Mouse (Mus musculus) midbrain, embryonic 16.5 days (tissue): ENCODE data around the gene Arvcf. TPM values are rescaled to one million over a fixed set of nuclear protein-coding genes. Genes with fewer than 3 reads are reported as not detected.

Experiments used
- ATAC-seq: fragments of 200-750 bp; cut with Nextera tagmentation; 2 replicates; pipeline ENCODE4 v1.8.0; 2017; ENCODE audit warnings: moderate TSS enrichment
- H3K27ac ChIP-seq: fragments of 300-500 bp; sonication (generic); 2 replicates; pipeline ENCODE4 v1.5.1; 2014; ENCODE audit warnings: mild to moderate bottlenecking, low read length, mixed read lengths
- H3K27me3 ChIP-seq: fragments of 300-500 bp; sonication (generic); 2 replicates; pipeline ENCODE4 v1.6.1; 2014; ENCODE audit warnings: low read depth, low read length, mixed read lengths; ENCODE audit not compliant: control insufficient read depth, insufficient read depth
- H3K36me3 ChIP-seq: fragments of 300-500 bp; sonication (generic); 2 replicates; pipeline ENCODE4 v1.6.1; 2014; ENCODE audit warnings: mild to moderate bottlenecking, low read length, moderate library complexity, mixed read lengths; ENCODE audit not compliant: control insufficient read depth, insufficient read depth
- H3K4me1 ChIP-seq: fragments of 300-500 bp; sonication (generic); 2 replicates; pipeline ENCODE4 v1.6.1; 2014; ENCODE audit warnings: mild to moderate bottlenecking, low read length, mixed read lengths; ENCODE audit not compliant: control insufficient read depth, insufficient read depth
- H3K4me2 ChIP-seq: fragments of 300-500 bp; sonication (generic); 2 replicates; pipeline ENCODE4 v1.6.1; 2014; ENCODE audit warnings: mild to moderate bottlenecking, low read length, mixed read lengths
- H3K4me3 ChIP-seq: fragments of 300-500 bp; sonication (generic); 2 replicates; pipeline ENCODE4 v1.5.1; 2014; ENCODE audit warnings: low read depth, mild to moderate bottlenecking, low read length, moderate library complexity, mixed read lengths
- H3K9ac ChIP-seq: fragments of 300-500 bp; sonication (generic); 2 replicates; pipeline ENCODE4 v1.6.1; 2014; ENCODE audit warnings: low read depth, low read length, mixed read lengths
- H3K9me3 ChIP-seq: fragments of 300-500 bp; sonication (generic); replicated peaks from 2 replicates; pipeline ENCODE4 v1.6.1; 2014; ENCODE audit warnings: mild to moderate bottlenecking, low read length, mixed read lengths; ENCODE audit not compliant: control insufficient read depth, poor library complexity, severe bottlenecking
- WGBS: fragments of 180-500 bp; shearing (Covaris S2); extraction: QIAGEN DNeasy Blood & Tissue Kit; methylation state at CpG from one replicate; pipeline ENCODE4 v1.1.7; 2014; 5-methylcytosine and 5-hydroxymethylcytosine counted together
- polyA plus RNA-seq: library from polyadenylated mRNA; unstranded; fragments of >200 nt; fragmentation: Nextera tagmentation; extraction: Ambion mirVana; gene quantifications from 2 replicates; pipeline ENCODE4 v1.2.1, GENCODE M21; 2015

The Arvcf gene
- polyA plus RNA-seq, 1 experiment from 2014 or later = 80.2 TPM

DNA sequence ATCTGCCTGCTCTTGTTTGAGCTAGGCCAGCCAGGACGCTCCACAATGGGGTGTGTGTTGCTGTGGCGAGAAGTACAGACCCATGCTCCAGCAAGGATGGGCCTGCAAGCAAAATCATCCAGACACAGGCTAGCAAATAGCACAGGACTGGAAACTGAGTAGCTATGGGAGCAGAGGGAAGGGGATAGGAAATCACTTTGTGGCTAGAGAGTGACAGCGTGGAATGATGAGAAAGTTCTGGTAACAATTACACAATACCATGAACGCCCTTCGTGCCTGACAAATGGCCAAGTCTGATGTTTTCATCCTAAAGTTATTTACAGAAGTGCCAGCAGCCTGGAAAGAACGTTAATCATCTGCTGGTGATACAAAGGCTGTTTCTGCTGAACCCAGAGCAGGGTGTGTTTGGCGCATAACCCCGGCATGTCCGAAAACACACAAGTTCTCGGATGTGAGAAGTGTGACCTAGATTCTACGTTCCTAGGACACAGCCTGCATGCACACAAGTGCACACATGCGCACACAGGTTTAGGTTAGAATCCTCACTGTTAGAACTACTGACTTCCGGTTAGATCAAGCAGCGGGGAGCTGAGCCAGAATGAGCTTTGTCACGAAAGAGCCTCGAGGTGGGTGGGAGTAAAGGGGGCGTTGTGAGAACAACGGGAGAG, 68.2 kb downstream of the Arvcf start:
- Histone ChIP-seq H3K27me3 (no peaks in the 10 kb centered on the region), H3K9me3 (no peaks in the 10 kb centered on the region), H3K27ac (no peak overlapping the region), H3K9ac (no peak overlapping the region), H3K4me1 (peaks cover 4% of the 10 kb centered on the region), H3K36me3 (peaks cover 7% of the 10 kb centered on the region), H3K4me3 (no peak overlapping the region), H3K4me2 (no peak overlapping the region)
- ATAC-seq = no peak
- WGBS = 82% methylated on average over 18 of the region's 18 CpGs

- H3K27me3 ChIP-seq = no peaks in the 10 kb centered on the region
- no peaks in the 10 kb centered on the region; the same call in 1 of the 2 replicates for H3K4me1 ChIP-seq
- H3K9ac ChIP-seq = no peak overlapping the region
- H3K9me3 ChIP-seq = no peaks in the 10 kb centered on the region
- no peak overlapping the region for H3K4me3 ChIP-seq
- H3K4me2 ChIP-seq = no peak overlapping the region
- H3K36me3 ChIP-seq = peaks cover 7% of the 10 kb centered on the region
- 91% methylated on average over 3 of the region's 3 CpGs for WGBS
- H3K27ac ChIP-seq = no peak overlapping the region
- no peak for ATAC-seq
These were observed 68.9 kb downstream of the Arvcf start for GRCm38 (mm10) chr16:18416837-18417236.

GRCm38 (mm10) chr16:18417491-18417890, 69.5 kb downstream of the Arvcf start:
- Histone ChIP-seq H3K9ac (no peak overlapping the region), H3K4me3 (no peak overlapping the region), H3K27ac (no peak overlapping the region), H3K4me1 (no peaks in the 10 kb centered on the region; the same call in 1 of the 2 replicates), H3K4me2 (no peak overlapping the region), H3K36me3 (peaks cover 7% of the 10 kb centered on the region), H3K9me3 (no peaks in the 10 kb centered on the region), H3K27me3 (no peaks in the 10 kb centered on the region)
- no peak for ATAC-seq
- WGBS = 91% methylated on average over 5 of the region's 5 CpGs

DNA sequence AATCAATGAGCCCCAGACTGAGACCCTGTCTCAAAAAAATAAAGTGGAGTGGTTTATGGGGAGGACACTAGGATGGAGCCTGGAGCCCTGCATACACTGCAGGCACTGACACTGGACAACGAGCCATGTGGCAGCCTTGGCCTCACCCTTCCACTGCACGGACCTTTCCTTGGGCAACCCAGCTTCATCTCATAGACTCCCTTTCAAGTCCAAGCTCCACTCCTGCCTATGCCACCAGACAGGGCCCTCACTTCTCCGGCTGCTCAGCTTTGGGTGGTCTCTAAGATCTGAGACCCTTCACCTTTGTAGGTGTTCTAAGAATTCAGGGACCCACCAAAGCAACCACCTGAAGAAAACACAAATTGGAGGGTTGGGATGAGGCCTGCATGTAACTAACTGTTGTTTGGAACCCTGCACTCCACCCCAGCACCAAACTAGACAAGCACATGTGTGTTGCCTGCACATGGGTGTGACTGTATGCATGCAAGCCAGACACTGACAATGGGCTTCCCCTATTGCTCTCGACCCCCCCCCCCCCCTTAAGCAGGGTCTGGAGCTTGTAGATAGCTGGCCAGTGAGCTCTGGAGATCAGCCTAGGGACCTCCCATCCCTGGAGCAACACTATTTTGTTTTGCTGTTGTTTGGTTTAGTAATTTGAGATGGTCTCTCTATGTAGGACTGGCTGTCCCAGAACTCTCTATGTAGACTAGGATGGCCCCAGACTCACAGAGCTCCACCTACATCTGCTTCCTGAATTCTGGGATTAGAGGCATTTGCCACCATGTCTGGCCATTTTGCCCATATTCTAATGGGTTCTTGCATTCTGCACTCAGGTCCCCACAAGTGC, 71.0 kb downstream of the Arvcf start:
- no peak overlapping the region for H3K4me2 ChIP-seq
- no peaks in the 10 kb centered on the region for H3K27me3 ChIP-seq
- ATAC-seq = no peak
- H3K4me3 ChIP-seq = no peak overlapping the region
- H3K27ac ChIP-seq = no peak overlapping the region
- 94% methylated on average over 4 of the region's 4 CpGs for WGBS
- H3K4me1 ChIP-seq = peaks cover 6% of the 10 kb centered on the region
- H3K9me3 ChIP-seq = no peaks in the 10 kb centered on the region
- H3K9ac ChIP-seq = no peak overlapping the region
- H3K36me3 ChIP-seq = peaks cover 7% of the 10 kb centered on the region

GRCm38 (mm10) chr16:18419603-18420026, 71.6 kb downstream of the Arvcf start:
- peaks cover 11% of the 10 kb centered on the region for H3K4me1 ChIP-seq
- ATAC-seq = no peak
- no peaks in the 10 kb centered on the region for H3K27me3 ChIP-seq
- H3K9ac ChIP-seq = no peak overlapping the region
- 87% methylated on average over 1 of the region's 1 CpGs for WGBS
- no peak overlapping the region for H3K4me2 ChIP-seq
- H3K27ac ChIP-seq = no peak overlapping the region
- no peak overlapping the region for H3K4me3 ChIP-seq
- H3K9me3 ChIP-seq = no peaks in the 10 kb centered on the region
- peaks cover 7% of the 10 kb centered on the region for H3K36me3 ChIP-seq

DNA sequence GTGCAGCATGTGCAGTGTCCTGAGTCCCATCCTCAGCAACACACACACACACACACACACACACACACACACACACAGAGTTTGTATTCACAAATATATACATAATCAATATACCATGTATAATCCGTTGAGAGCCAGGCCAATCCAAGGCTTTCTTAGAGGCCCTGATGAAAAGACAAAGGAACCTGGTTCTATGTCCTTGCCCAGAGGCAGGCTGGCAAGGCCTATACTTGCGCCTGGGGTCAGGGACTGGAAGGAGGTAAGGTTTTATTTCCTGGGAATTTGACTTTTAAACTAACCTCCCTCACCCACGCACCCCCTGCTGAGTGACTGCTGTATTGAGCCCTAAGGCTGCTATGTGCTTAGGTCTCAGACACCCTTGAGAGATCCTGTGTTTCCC, 72.6 kb downstream of the Arvcf start:
- 69% methylated on average over 3 of the region's 3 CpGs for WGBS
- Histone ChIP-seq H3K36me3 (peaks cover 3% of the 10 kb centered on the region), H3K4me3 (no peak overlapping the region), H3K27ac (no peak overlapping the region), H3K4me1 (peaks cover 20% of the 10 kb centered on the region), H3K9ac (no peak overlapping the region), H3K4me2 (no peak overlapping the region), H3K9me3 (no peaks in the 10 kb centered on the region), H3K27me3 (no peaks in the 10 kb centered on the region)
- ATAC-seq = no peak

DNA sequence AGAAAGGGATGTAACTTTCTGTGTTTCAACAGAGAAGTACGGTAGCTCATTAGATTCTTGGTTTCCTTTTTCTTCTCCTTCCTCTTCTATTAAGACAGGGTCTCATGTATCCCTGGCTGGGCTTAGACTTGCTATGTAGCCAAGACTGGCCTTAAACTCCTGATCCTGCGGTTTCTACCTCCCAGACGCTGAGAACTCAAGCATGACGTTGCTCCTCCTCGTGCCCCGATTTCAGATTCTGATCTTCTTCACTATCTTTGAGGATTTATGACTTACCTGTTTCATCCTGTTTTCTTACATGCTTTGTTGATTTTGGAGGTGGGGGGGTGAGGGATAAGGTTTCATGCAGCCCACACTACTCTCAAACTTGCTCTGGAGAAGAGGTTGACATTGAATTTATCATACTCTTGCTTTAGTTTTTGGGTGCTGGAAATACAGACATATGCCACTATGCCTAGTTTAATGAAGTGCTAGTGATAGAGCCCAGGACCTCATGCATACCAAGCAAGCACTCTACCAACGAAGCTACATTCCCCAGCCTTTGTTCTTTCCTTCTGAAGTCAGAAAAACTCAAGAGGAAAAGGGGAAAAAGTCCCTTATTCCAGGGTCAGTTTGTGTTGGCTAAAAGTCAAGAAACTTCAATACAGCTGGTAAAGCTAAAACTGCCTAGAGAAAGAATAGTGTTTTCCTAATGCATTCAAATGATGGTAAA, 75.4 kb downstream of the Arvcf start:
- ATAC-seq = no peak
- H3K4me1 ChIP-seq = peaks cover 24% of the 10 kb centered on the region
- H3K9ac ChIP-seq = no peak overlapping the region
- no peak overlapping the region for H3K4me3 ChIP-seq
- H3K27ac ChIP-seq = no peak overlapping the region
- H3K36me3 ChIP-seq = peaks cover 1% of the 10 kb centered on the region; the same call in 1 of the 2 replicates
- H3K4me2 ChIP-seq = no peak overlapping the region
- H3K9me3 ChIP-seq = no peaks in the 10 kb centered on the region
- WGBS = 85% methylated on average over 7 of the region's 7 CpGs
- no peaks in the 10 kb centered on the region for H3K27me3 ChIP-seq

GRCm38 (mm10) chr16:18423915-18424265, 75.9 kb downstream of the Arvcf start:
- H3K36me3 ChIP-seq = no peaks in the 10 kb centered on the region; the same call in 1 of the 2 replicates
- H3K4me3 ChIP-seq = no peak overlapping the region
- WGBS = 91% methylated on average over 5 of the region's 5 CpGs
- H3K4me1 ChIP-seq = peaks cover 24% of the 10 kb centered on the region
- no peak overlapping the region for H3K9ac ChIP-seq
- no peak overlapping the region for H3K4me2 ChIP-seq
- H3K27ac ChIP-seq = no peak overlapping the region
- no peak for ATAC-seq
- no peaks in the 10 kb centered on the region for H3K27me3 ChIP-seq
- H3K9me3 ChIP-seq = no peaks in the 10 kb centered on the region
